Mouse (Mus musculus) left cerebral cortex, adult 2 months (tissue): ENCODE data around the gene Cib4. TPM values are rescaled to one million over a fixed set of nuclear protein-coding genes. Genes with fewer than 3 reads are reported as not detected.

Experiments used
- DNase-seq, 2 experiments: peaks; one replicate each; pipeline ENCODE4 v3.0.0; 2021 to 2022; ENCODE audit warnings: low spot score in 2 of 2, mixed read lengths in 1 of 2; ENCODE audit errors: extremely low spot score in 1 of 2
- H3K27ac ChIP-seq: fragments of 200-600 bp; 2 replicates; pipeline ENCODE4 v1.8.1; 2022
- H3K4me3 ChIP-seq: fragments of 200-600 bp; 2 replicates; pipeline ENCODE4 v1.8.1; 2022
- CTCF ChIP-seq: fragments of 200-600 bp; IDR thresholded peaks from 2 replicates; pipeline ENCODE4 v1.8.1; 2022; ENCODE audit warnings: antibody characterized with exemption, mild to moderate bottlenecking, moderate library complexity
- intact Hi-C: fragments of 180-260 bp; cut with DNase I; formaldehyde crosslinking; loops from one replicate; pipeline ENCODE4 v1.15.1; 2025
- total RNA-seq, 2 experiments: library from RNA; stranded (reverse); gene quantifications; 2 replicates each; pipeline ENCODE4 v1.2.3; 2021

The Cib4 gene
- total RNA-seq, 2 experiments from 2014 or later, result not detected

DNA sequence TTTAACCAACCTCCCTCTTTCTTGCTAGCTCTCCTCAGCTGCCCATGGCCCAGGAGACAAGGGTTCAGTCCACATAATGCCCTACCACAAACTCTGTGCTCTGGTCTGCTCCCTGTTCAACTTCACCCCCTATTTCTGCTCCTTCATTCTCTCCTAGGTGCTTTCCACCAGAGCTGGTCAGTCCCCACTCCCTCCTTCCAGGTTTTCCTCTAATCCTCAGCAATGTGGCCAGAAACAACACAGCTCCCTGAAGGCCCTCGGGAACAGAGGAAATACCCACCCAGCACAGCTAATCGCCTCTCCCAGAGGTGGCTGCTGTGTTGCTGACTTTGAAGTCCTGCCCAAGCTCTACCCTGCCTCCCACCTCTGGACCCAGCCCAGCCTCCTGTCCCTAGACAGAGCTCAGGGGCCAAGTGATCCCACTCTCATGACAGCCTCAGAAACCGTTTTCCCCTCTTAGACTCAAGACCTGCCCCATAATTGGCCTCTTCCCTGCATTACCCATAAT, 14.4 kb upstream of the Cib4 start:
- H3K4me3 ChIP-seq, result no peak overlapping the region

GRCm38 (mm10) chr5:30559421-30559820, 13.8 kb upstream of the Cib4 start:
- DNase-seq, result no peak
- H3K4me3 ChIP-seq, result no peak overlapping the region
- H3K27ac ChIP-seq, result no peak overlapping the region
- no peak for TF ChIP-seq CTCF
- intact Hi-C loops, result no loop called here

More for the DNA sequence above, 14.4 kb upstream of the Cib4 start:
- H3K27ac ChIP-seq, result no peak overlapping the region
- no peak for TF ChIP-seq CTCF
- no peak for DNase-seq
- intact Hi-C loops, result no loop called here

DNA sequence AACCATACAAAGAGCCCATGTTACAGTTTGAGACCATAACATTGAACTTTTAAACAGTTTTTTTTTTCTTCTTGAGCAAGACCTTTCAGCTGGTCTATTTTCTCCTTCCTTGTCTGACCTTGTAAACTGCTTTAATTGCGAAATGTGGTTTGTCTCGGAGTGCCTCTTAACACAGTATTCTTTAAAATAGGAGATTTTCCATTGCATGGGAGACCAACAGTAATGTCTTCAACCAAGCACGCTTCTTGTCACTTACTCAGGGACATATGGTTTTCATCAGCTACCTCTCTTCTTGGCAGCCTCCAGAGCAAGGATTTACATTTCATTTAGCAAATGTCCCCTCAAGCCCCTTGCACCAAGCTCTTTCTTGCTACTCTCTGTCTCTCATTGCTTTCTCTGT, 10.6 kb upstream of the Cib4 start:
- Histone ChIP-seq H3K27ac (no peak overlapping the region), H3K4me3 (no peak overlapping the region)
- TF ChIP-seq CTCF, result no peak
- intact Hi-C loops, result no loop called here
- no peak for DNase-seq

DNA sequence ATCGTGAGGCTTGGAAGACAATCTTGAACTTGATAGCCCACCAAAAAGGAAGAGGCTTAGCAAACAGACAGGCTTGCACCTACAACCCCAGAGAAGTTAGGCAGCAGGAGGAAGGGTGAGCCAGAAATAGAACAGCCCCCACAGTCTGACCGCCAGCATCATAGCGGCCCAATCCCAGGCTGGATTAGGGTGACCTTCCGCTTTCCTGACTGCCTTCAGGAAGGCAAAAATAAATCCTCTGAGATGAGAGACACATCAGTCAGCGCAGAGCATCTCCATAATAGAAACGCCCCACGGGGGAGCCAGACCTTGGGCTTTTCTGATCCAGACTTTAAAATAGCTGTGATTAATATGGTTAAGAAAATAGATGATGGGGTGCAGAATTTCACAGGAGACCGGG, 9.3 kb upstream of the Cib4 start:
- Histone ChIP-seq H3K27ac (no peak overlapping the region), H3K4me3 (no peak overlapping the region)
- no peak for DNase-seq
- intact Hi-C loops, result no loop called here
- no peak for TF ChIP-seq CTCF

DNA sequence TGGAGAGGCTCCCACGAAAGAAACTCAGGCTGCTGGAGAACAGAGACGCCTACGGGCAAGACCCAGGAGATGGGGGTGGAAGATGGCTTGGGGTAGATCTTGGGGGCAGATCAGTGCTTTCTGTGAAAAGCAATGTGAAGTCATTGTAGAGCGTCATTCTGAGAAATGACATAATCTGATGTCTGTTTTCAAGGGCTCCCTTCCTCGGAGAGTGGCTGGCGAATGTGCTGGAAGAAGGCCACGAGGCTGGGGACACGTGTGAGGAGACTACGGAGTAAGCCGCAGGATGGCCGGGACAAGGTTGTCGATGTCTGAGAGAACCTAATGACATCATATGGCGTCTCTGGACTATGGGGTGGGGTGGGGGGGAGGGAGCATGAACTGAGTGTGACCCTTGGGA, 8.3 kb upstream of the Cib4 start:
- intact Hi-C loops, result no loop called here
- no peak for TF ChIP-seq CTCF
- no peak for DNase-seq
- no peak overlapping the region for H3K27ac ChIP-seq
- H3K4me3 ChIP-seq, result no peak overlapping the region

DNA sequence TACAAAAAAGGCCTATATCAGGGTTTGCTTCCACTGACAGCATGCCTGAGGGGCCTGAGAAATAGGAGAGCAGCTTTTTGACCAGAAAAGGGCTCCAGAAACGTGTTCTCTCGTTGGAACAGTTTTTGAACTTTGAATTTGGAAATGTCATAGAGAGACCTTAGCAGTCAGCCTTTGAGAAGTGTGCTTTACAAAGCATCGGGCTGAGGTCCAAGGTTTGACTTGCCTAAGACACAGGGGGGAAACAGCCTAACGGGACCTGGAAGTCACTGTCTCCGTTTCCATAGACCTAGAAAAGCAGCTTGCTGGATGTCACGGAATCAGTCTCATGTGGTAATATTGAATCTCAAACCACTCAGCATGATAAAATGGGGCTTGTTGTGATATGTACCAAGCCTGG, 6.4 kb upstream of the Cib4 start:
- no peak for DNase-seq
- intact Hi-C loops, result no loop called here
- H3K27ac ChIP-seq, result no peak overlapping the region
- no peak overlapping the region for H3K4me3 ChIP-seq
- TF ChIP-seq CTCF, result no peak

DNA sequence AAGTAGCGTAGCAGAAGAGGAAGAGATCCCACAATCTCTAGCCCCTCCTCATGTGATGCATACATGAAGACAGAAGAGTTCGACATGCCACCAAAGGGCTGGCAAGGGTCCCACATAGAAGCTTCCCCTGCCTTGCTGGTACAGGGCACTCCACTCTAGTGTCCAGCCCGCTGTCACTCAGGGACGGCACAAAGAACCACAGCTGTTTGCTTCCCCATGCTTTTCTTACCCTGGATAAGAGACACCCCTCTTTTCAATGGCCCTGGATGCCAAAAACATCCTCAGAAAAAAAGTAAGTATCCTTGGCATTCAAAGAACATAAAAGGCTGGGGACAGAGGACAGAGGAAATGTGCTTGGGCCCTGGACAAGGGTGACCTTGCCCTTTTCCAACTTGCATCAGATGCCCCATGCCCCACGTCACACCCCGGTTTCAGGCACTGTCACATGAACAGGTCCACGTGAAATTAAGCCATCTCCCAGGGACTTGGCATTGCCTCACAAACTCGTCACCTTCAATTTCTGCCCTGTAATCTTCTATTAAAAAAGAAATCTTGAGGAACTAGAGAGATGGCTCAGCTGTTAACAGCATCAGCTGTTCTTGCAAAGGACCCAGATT, 5.5 kb upstream of the Cib4 start:
- intact Hi-C loops, result no loop called here
- TF ChIP-seq CTCF, result no peak
- Histone ChIP-seq H3K4me3 (no peak overlapping the region), H3K27ac (no peak overlapping the region)
- DNase-seq, result no peak

- Histone ChIP-seq H3K27ac (no peak overlapping the region), H3K4me3 (no peak overlapping the region)
- DNase-seq, result no peak
- TF ChIP-seq CTCF, result peak; percentile 13
- intact Hi-C loops, result no loop called here
Measured at GRCm38 (mm10) chr5:30550334-30551021, 4.8 kb upstream of the Cib4 start.

- intact Hi-C loops, result no loop called here
- no peak for DNase-seq
- Histone ChIP-seq H3K27ac (no peak overlapping the region), H3K4me3 (no peak overlapping the region)
- TF ChIP-seq CTCF, result no peak
Measured at GRCm38 (mm10) chr5:30548681-30549080, 3.0 kb upstream of the Cib4 start.

- no peak overlapping the region for H3K27ac ChIP-seq
- intact Hi-C loops, result no loop called here
- no peak for DNase-seq
- TF ChIP-seq CTCF, result no peak
- no peak overlapping the region for H3K4me3 ChIP-seq
Measured at GRCm38 (mm10) chr5:30536051-30536570, 9.5 kb downstream of the Cib4 start.

DNA sequence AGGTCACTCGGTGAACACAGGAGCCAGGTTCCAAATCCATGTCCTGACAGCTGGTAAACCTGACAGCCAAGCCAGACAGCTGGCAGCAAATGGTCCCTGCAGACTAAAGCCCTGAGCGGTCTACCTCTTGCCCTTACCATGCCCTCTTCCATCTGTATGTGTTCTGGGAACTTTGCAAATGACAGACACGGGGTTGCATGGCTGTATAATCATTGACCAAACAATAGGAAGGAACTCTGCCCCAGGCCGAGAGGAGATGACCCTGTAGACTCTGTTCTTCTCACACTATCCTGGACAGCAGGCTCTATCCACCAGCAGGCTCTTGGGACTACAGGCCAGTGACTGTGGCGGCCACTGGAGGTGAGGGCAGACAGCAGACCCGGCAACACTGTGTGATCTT, 11.0 kb downstream of the Cib4 start:
- no peak for TF ChIP-seq CTCF
- H3K4me3 ChIP-seq, result no peak overlapping the region
- intact Hi-C loops, result no loop called here
- DNase-seq, result no peak
- no peak overlapping the region for H3K27ac ChIP-seq

- Histone ChIP-seq H3K4me3 (no peak overlapping the region), H3K27ac (no peak overlapping the region)
- no peak for DNase-seq
- TF ChIP-seq CTCF, result no peak
- intact Hi-C loops, result no loop called here
Measured at GRCm38 (mm10) chr5:30528906-30529305, 16.7 kb downstream of the Cib4 start.

GRCm38 (mm10) chr5:30527129-30527528, 18.5 kb downstream of the Cib4 start:
- intact Hi-C loops, result no loop called here
- H3K4me3 ChIP-seq, result no peak overlapping the region
- H3K27ac ChIP-seq, result no peak overlapping the region
- DNase-seq, result no peak
- no peak for TF ChIP-seq CTCF
